Mouse (Mus musculus): Measurements from ENCODE around the gene Gm5862. TPM values are rescaled to one million over a fixed set of nuclear protein-coding genes. Genes with fewer than 3 reads are reported as not detected.

Gm5862 gene
- not detected in 2 replicates for polyA plus RNA-seq (2012; rRNA removed)

GRCm38 (mm10) chr5:26022816-26023215, at the start of gene Gm5862:
Gene Gm5862 (minus strand): TSS chr5:26022916.

GRCm38 (mm10) chr5:26058481-26058880, 35.8 kb upstream of the Gm5862 start, which contains the start of gene Gm7347:
Gene Gm7347 (minus strand): TSS chr5:26058581.

GRCm38 (mm10) chr5:26039458-26039857, 16.7 kb upstream of the Gm5862 start, which contains the start of gene Speer4a:
Gene Speer4a (minus strand): TSS chr5:26039558.

GRCm38 (mm10) chr5:26004698-26005097, 18.0 kb downstream of the Gm5862 start, which contains the start of gene Gm1979:
Gene Gm1979 (minus strand): TSS chr5:26004798.

GRCm38 (mm10) chr5:25988550-25988949, 34.2 kb downstream of the Gm5862 start, which contains the start of gene Gm21698:
Gene Gm21698 (minus strand): TSS chr5:25988650.

GRCm38 (mm10) chr5:25972563-25972962, 50.2 kb downstream of the Gm5862 start, which contains the start of gene Gm21680:
Gene Gm21680 (minus strand): TSS chr5:25972663.

Other genes with a start within 250 kb of the Gm5862 start
- gene Gm21663, start 80.5 kb downstream of the Gm5862 start, polyA plus RNA-seq (2012; rRNA removed): not detected in 2 replicates
- not detected in 2 replicates for gene Gm21671, start 68.5 kb downstream of the Gm5862 start, polyA plus RNA-seq (2012; rRNA removed)
- not detected in 2 replicates for gene Gm21680, start 50.3 kb downstream of the Gm5862 start, polyA plus RNA-seq (2012; rRNA removed)
- gene Gm21698, start 34.3 kb downstream of the Gm5862 start, polyA plus RNA-seq (2012; rRNA removed): 0.06 TPM in 1 of 2 replicates, not detected in the other
- gene Gm1979, start 18.1 kb downstream of the Gm5862 start, polyA plus RNA-seq (2012; rRNA removed): not detected in 2 replicates
- 0.03 TPM in 1 of 2 replicates, not detected in the other for gene Speer4a, start 16.6 kb upstream of the Gm5862 start, polyA plus RNA-seq (2012; rRNA removed)
- gene Gm7347, start 35.7 kb upstream of the Gm5862 start, polyA plus RNA-seq (2012; rRNA removed): not detected in 2 replicates
- not detected in 2 replicates for gene Gm10471, start 66.4 kb upstream of the Gm5862 start, polyA plus RNA-seq (2012; rRNA removed)
- gene 5031410I06Rik, start 82.4 kb upstream of the Gm5862 start, polyA plus RNA-seq (2012; rRNA removed): not detected in 2 replicates
- gene Gm10220, start 98.5 kb upstream of the Gm5862 start, polyA plus RNA-seq (2012; rRNA removed): not detected in 2 replicates
- gene Gm7361, start 234.8 kb upstream of the Gm5862 start, polyA plus RNA-seq (2012; rRNA removed): 0.42 and 0.45 TPM in 2 replicates

All from central nervous system, embryonic 14 days (tissue).